Mouse (Mus musculus): ENCODE results near the gene Ugt1a6b.
"Not testable (repeated sequence)": the region's sequence is repeated elsewhere in the genome, so short reads cannot be mapped to it uniquely, and the experiment has no call there.

GRCm38 (mm10) chr1:88223011-88223515 lies 120.0 kb downstream of the Ugt1a6b start:
- not testable (repeated sequence) for TF ChIP-seq CTCF (conservative IDR thresholded peaks at IDR 0.05; ENCODE audit: low read length); NANOG (IDR thresholded peaks at IDR 0.05; ENCODE audit: borderline replicate concordance, low read length); POU5F1 (IDR thresholded peaks at IDR 0.05; ENCODE audit: borderline replicate concordance, low read length)

Data from E14TG2a.4 (cell line).